Mouse (Mus musculus): ENCODE data around the gene Klc2.
A peak's percentile ranks its signal among the peaks of the same experiment; 100 is the strongest.
"Not testable (repeated sequence)": the region's sequence is repeated elsewhere in the genome, so short reads cannot be mapped to it uniquely, and the experiment has no call there.

Klc2 gene

GRCm38 (mm10) chr19:5106074-5106473, 12.3 kb downstream of the Klc2 start:
- peak; percentile 44 for DNase-seq (ENCODE audit: low read depth)

- no peak for DNase-seq (ENCODE audit: low read depth)
These were observed 19.8 kb downstream of the Klc2 start, which contains the start of gene Cnih2 for GRCm38 (mm10) chr19:5098363-5099143. Gene Cnih2, minus strand, starts transcription at chr19:5098521.

GRCm38 (mm10) chr19:5097521-5098362, 20.6 kb downstream of the Klc2 start:
- no peak for DNase-seq (ENCODE audit: low read depth)

GRCm38 (mm10) chr19:5095887-5096474, 22.4 kb downstream of the Klc2 start:
- no peak for DNase-seq (ENCODE audit: low read depth)

GRCm38 (mm10) chr19:5094746-5095417, 23.5 kb downstream of the Klc2 start:
- no peak for DNase-seq (ENCODE audit: low read depth)

GRCm38 (mm10) chr19:5094243-5094632, 24.1 kb downstream of the Klc2 start:
- peak; percentile 85 for DNase-seq (ENCODE audit: low read depth)

- DNase-seq (ENCODE audit: low read depth) = no peak
These were observed 24.7 kb downstream of the Klc2 start for GRCm38 (mm10) chr19:5093481-5094242.

- DNase-seq (ENCODE audit: low read depth) = no peak
These were observed 26.3 kb downstream of the Klc2 start for GRCm38 (mm10) chr19:5092083-5092482.

- DNase-seq (ENCODE audit: low read depth) = no peak
These were observed 29.0 kb downstream of the Klc2 start for GRCm38 (mm10) chr19:5089324-5089723.

GRCm38 (mm10) chr19:5087884-5088728, 30.3 kb downstream of the Klc2 start, which contains the start of gene Yif1a:
Gene Yif1a, plus strand, starts transcription at chr19:5088538.
- peak; percentile 100 for DNase-seq (ENCODE audit: low read depth)

- DNase-seq (ENCODE audit: low read depth) = not testable (repeated sequence)
These were observed 31.8 kb downstream of the Klc2 start for GRCm38 (mm10) chr19:5086533-5086932.

GRCm38 (mm10) chr19:5085145-5085863, 33.1 kb downstream of the Klc2 start, which contains the start of gene Tmem151a:
Gene Tmem151a, minus strand, starts transcription at chr19:5085531.
- no peak for DNase-seq (ENCODE audit: low read depth)

- DNase-seq (ENCODE audit: low read depth) = no peak
These were observed 33.6 kb downstream of the Klc2 start for GRCm38 (mm10) chr19:5084834-5085144.

- no peak for DNase-seq (ENCODE audit: low read depth)
These were observed 34.2 kb downstream of the Klc2 start for GRCm38 (mm10) chr19:5083961-5084833.

- no peak for DNase-seq (ENCODE audit: low read depth)
These were observed 35.8 kb downstream of the Klc2 start for GRCm38 (mm10) chr19:5082596-5082995.

GRCm38 (mm10) chr19:5082005-5082404, 36.4 kb downstream of the Klc2 start:
- DNase-seq (ENCODE audit: low read depth) = no peak

GRCm38 (mm10) chr19:5079279-5079678, 39.1 kb downstream of the Klc2 start:
- DNase-seq (ENCODE audit: low read depth) = peak; percentile 35

GRCm38 (mm10) chr19:5073518-5073917, 44.8 kb downstream of the Klc2 start:
- no peak for DNase-seq (ENCODE audit: low read depth)

GRCm38 (mm10) chr19:5073028-5073427, 45.3 kb downstream of the Klc2 start:
- peak; percentile 73 for DNase-seq (ENCODE audit: low read depth)
